Mouse (Mus musculus) hindbrain, embryonic 16.5 days (tissue): ENCODE measurements at regions not wholly inside any gene's neighbourhood (a gene's known extent, or its start where the extent isn't known, plus 50 kb on each side); places are given as distances from the start of the nearest gene placed in this dataset.

Experiments
- ATAC-seq: fragments of 200-750 bp; cut with Nextera tagmentation; 2 replicates; pipeline ENCODE4 v1.8.0; 2017; ENCODE audit warnings: moderate TSS enrichment, moderate library complexity
- H3K27ac ChIP-seq: fragments of 300-500 bp; sonication (generic); 2 replicates; pipeline ENCODE4 v1.5.1; 2014; ENCODE audit warnings: low read depth, mild to moderate bottlenecking, control low read depth, low read length, moderate library complexity
- H3K27me3 ChIP-seq: fragments of 300-500 bp; sonication (generic); replicated peaks from 2 replicates; pipeline ENCODE4 v1.6.1; 2014; ENCODE audit warnings: low read length; ENCODE audit not compliant: control insufficient read depth, insufficient read depth
- H3K36me3 ChIP-seq: fragments of 300-500 bp; sonication (generic); 2 replicates; pipeline ENCODE4 v1.6.1; 2014; ENCODE audit warnings: mild to moderate bottlenecking, low read length, moderate library complexity, mixed read lengths; ENCODE audit not compliant: control insufficient read depth, insufficient read depth
- H3K4me1 ChIP-seq: fragments of 300-500 bp; sonication (generic); 2 replicates; pipeline ENCODE4 v1.6.1; 2014; ENCODE audit warnings: low read depth, low read length; ENCODE audit not compliant: control insufficient read depth, insufficient read depth
- H3K4me2 ChIP-seq: fragments of 300-500 bp; sonication (generic); 2 replicates; pipeline ENCODE4 v1.6.1; 2014; ENCODE audit warnings: mild to moderate bottlenecking, low read length, control low read depth, moderate library complexity
- H3K4me3 ChIP-seq: fragments of 300-500 bp; sonication (generic); 2 replicates; pipeline ENCODE4 v1.5.1; 2014; ENCODE audit warnings: mild to moderate bottlenecking, low read length, control low read depth, moderate library complexity
- H3K9ac ChIP-seq: fragments of 300-500 bp; sonication (generic); 2 replicates; pipeline ENCODE4 v1.6.1; 2014; ENCODE audit warnings: low read depth, mild to moderate bottlenecking, control low read depth, low read length, moderate library complexity
- H3K9me3 ChIP-seq: fragments of 300-500 bp; sonication (generic); 2 replicates; pipeline ENCODE4 v1.6.1; 2014; ENCODE audit warnings: mild to moderate bottlenecking, low read length, moderate library complexity; ENCODE audit not compliant: control insufficient read depth
- WGBS: fragments of 180-500 bp; shearing (Covaris S2); extraction: QIAGEN DNeasy Blood & Tissue Kit; methylation state at CpG from one replicate; pipeline ENCODE4 v1.1.7; 2014; 5-methylcytosine and 5-hydroxymethylcytosine counted together

- no peaks in the 10 kb centered on the region for H3K4me1 ChIP-seq
- H3K9ac ChIP-seq, result no peak overlapping the region
- H3K36me3 ChIP-seq, result no peaks in the 10 kb centered on the region
- WGBS, result 89% methylated on average over 3 of the region's 3 CpGs
- H3K4me2 ChIP-seq, result no peak overlapping the region
- no peak overlapping the region for H3K27ac ChIP-seq
- H3K27me3 ChIP-seq, result no peaks in the 10 kb centered on the region
- no peak overlapping the region for H3K4me3 ChIP-seq
- no peaks in the 10 kb centered on the region for H3K9me3 ChIP-seq
- no peak for ATAC-seq
Measured at GRCm38 (mm10) chr7:51347521-51347920, 163.3 kb upstream of the Ano5 start.

DNA sequence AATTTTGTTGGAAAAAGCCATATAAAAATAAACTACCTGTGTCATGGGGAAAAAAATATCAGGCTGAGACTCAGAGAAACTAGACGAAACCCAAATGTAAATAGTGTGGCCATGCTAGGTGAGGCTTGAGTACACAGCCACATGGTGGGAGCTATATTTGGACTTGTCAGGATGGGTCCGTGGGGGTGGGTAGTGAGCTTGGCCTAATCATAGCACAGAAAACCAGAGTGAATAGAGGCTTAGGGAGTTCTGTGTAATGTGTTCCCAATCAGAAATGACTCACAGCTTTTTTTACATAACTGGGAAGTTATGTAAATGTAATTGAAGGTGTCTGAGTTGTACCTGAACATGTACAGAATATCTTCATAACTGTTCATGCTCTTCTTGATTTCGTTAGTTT is 150.7 kb upstream of the Ano5 start:
- H3K4me3 ChIP-seq, result no peak overlapping the region
- no peaks in the 10 kb centered on the region for H3K9me3 ChIP-seq
- H3K36me3 ChIP-seq, result no peaks in the 10 kb centered on the region
- ATAC-seq, result no peak
- H3K27ac ChIP-seq, result no peak overlapping the region
- no peaks in the 10 kb centered on the region for H3K4me1 ChIP-seq
- no peaks in the 10 kb centered on the region for H3K27me3 ChIP-seq
- 82% methylated on average over 3 of the region's 3 CpGs for WGBS
- no peak overlapping the region for H3K4me2 ChIP-seq
- H3K9ac ChIP-seq, result no peak overlapping the region

DNA sequence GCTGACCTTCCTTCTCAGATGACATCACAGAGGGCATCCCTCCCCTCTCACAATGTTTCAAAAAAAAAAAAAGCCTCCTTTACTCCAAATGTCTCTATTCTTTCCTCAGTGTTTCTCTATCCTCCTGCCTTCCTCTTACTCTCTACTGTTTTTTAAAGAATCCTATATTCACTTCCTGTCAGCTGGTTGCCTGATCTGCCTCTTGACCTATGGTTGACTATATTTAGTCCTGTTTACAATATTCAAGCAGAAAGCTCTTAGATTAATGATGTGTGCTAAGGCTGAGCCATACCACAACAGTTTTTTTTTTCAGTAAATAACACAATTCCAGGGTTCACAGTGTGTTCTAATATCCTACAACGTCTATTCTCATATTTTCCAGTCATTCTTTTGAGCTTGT is 133.2 kb upstream of the Ano5 start:
- Histone ChIP-seq H3K27me3 (no peaks in the 10 kb centered on the region), H3K27ac (no peak overlapping the region), H3K36me3 (no peaks in the 10 kb centered on the region), H3K9ac (no peak overlapping the region), H3K4me3 (no peak overlapping the region), H3K4me2 (no peak overlapping the region), H3K4me1 (no peaks in the 10 kb centered on the region), H3K9me3 (no peaks in the 10 kb centered on the region)
- ATAC-seq, result no peak
- 76% methylated on average over 1 of the region's 1 CpGs for WGBS
